Mouse (Mus musculus): ENCODE data around the gene Hlf. TPM values are rescaled to one million over a fixed set of nuclear protein-coding genes. Genes with fewer than 3 reads are reported as not detected.

Hlf gene
- polyA plus RNA-seq, 1 experiment from 2014 or later = 5.0 TPM

DNA sequence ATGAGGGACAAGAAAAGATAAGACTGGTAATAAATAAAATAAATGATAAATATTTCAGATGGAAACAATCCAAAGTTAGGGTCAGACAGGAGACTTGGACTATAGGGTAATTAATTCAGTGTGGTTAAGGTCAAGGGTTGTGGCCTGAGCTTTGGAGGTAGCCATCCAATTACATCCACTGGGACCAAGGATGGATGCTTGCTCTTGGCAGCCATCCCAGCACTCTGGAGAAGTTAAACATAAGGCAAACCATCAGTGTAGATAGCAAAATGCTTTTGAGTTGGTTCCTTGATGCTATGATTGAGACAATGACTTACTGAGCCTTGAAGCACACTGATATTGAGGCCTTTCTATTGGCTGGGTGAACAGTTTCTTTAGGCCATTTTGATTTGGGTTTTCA is 97.9 kb downstream of the Hlf start:
- Histone ChIP-seq H3K4me1 (replicated peaks; ENCODE audit: control insufficient read depth, insufficient read depth, low read length) (no peaks in the 10 kb centered on the region), H3K4me3 (ENCODE audit: low read length) (no peak overlapping the region), H3K27me3 (ENCODE audit: control insufficient read depth, insufficient read depth, low read depth, low read length) (no peaks in the 10 kb centered on the region), H3K9ac (ENCODE audit: low read length) (no peak overlapping the region), H3K4me2 (ENCODE audit: low read depth, low read length) (no peak overlapping the region), H3K9me3 (ENCODE audit: control insufficient read depth, low read length) (no peaks in the 10 kb centered on the region), H3K36me3 (ENCODE audit: control insufficient read depth, insufficient read depth, low read length) (no peaks in the 10 kb centered on the region), H3K27ac (ENCODE audit: low read length) (no peak overlapping the region)
- ATAC-seq (ENCODE audit: low read depth) = no peak

DNA sequence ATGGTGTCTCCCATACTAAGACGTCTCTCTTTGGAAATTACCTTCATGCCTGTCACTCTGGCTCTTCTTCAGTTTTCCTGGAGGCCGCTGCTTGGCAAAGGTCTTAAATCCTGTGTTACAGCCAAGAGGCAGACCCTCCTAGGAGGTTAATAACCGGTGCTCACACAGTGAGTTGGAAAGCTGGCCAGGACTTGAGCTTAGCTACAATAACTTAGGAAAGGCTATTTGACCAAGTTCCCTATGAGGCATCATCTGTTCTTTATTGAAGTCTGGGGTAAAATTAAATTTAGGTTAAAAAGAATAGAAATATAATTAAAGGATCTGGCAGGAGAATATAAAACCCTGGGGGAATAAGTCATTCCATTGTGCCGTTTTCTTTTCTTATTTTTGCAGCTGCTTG is 99.5 kb downstream of the Hlf start:
- Histone ChIP-seq H3K27me3 (ENCODE audit: control insufficient read depth, insufficient read depth, low read depth, low read length) (no peaks in the 10 kb centered on the region), H3K9ac (ENCODE audit: low read length) (no peak overlapping the region), H3K36me3 (ENCODE audit: control insufficient read depth, insufficient read depth, low read length) (no peaks in the 10 kb centered on the region), H3K4me2 (ENCODE audit: low read depth, low read length) (no peak overlapping the region), H3K9me3 (ENCODE audit: control insufficient read depth, low read length) (no peaks in the 10 kb centered on the region), H3K4me3 (ENCODE audit: low read length) (no peak overlapping the region), H3K4me1 (replicated peaks; ENCODE audit: control insufficient read depth, insufficient read depth, low read length) (no peaks in the 10 kb centered on the region), H3K27ac (ENCODE audit: low read length) (no peak overlapping the region)
- ATAC-seq (ENCODE audit: low read depth) = no peak
- WGBS = 75% methylated on average over 4 of the region's 4 CpGs

DNA sequence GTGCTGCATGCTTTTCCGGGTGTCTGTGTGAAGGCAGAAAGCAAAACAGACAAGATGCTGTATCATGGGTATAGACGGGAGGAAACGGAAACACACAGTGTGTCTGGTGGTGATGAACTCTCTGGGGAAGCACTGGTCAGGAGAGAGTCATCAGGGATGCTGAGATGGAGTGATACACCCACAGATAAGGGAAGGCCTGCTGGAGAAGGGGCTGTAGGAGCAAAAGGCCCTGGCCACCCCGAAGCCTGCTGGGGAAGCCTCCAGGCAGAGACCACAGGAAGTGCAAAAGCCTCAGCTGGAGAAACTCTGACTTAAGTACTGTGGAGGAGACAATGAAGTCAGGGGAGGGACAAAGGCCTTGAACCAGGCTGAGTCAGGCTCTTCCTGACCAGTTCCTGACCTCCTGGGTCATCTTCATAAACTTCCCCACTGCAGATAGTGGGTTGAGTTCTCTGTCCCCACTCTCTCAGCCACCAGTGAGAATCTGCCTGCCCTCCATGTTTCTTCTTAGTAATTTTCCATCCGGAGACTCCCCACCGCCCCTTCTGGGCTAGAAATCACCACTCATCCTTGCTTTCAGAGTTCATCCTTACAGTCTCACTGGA is 104.0 kb downstream of the Hlf start:
- H3K36me3 ChIP-seq (ENCODE audit: control insufficient read depth, insufficient read depth, low read length) = no peaks in the 10 kb centered on the region
- no peak overlapping the region for H3K9ac ChIP-seq (ENCODE audit: low read length)
- H3K4me3 ChIP-seq (ENCODE audit: low read length) = no peak overlapping the region
- no peaks in the 10 kb centered on the region for H3K9me3 ChIP-seq (ENCODE audit: control insufficient read depth, low read length)
- WGBS = 84% methylated on average over 6 of the region's 6 CpGs
- no peak for ATAC-seq (ENCODE audit: low read depth)
- no peaks in the 10 kb centered on the region for H3K4me1 ChIP-seq (replicated peaks; ENCODE audit: control insufficient read depth, insufficient read depth, low read length)
- H3K4me2 ChIP-seq (ENCODE audit: low read depth, low read length) = no peak overlapping the region
- no peaks in the 10 kb centered on the region for H3K27me3 ChIP-seq (ENCODE audit: control insufficient read depth, insufficient read depth, low read depth, low read length)
- H3K27ac ChIP-seq (ENCODE audit: low read length) = no peak overlapping the region

Other genes with a start within 250 kb of the Hlf start
- 6.8 and 8.2 TPM in 2 replicates for gene Gm45716, start 203.2 kb downstream of the Hlf start, polyA plus RNA-seq (2015; fragmentation: Nextera tagmentation; extraction: Ambion mirVana)
- 40.5 and 46.2 TPM in 2 replicates for gene Mmd, start 141.4 kb downstream of the Hlf start, polyA plus RNA-seq (2015; fragmentation: Nextera tagmentation; extraction: Ambion mirVana)
- 20.5 and 22.4 TPM in 2 replicates for gene Stxbp4, start 247.2 kb upstream of the Hlf start, polyA plus RNA-seq (2015; fragmentation: Nextera tagmentation; extraction: Ambion mirVana)
- gene Cox11, start 247.3 kb upstream of the Hlf start, polyA plus RNA-seq (2015; fragmentation: Nextera tagmentation; extraction: Ambion mirVana) = 27.2 and 29.3 TPM in 2 replicates